Mouse (Mus musculus): ENCODE results near the gene Ndufs7.

GRCm38 (mm10) chr10:80281921-80282371 is 33.0 kb downstream of the Ndufs7 start:
- TF ChIP-seq POLR2A (IDR thresholded peaks at IDR 0.05; ENCODE audit: low read depth, low read length) (no peak), POLR2AphosphoS2 (IDR thresholded peaks at IDR 0.05; ENCODE audit: low read depth, low read length) (no peak; the same call in 1 of the 2 replicates), CTCF (conservative IDR thresholded peaks at IDR 0.05 in 1 of 2, IDR thresholded peaks at IDR 0.05 in 1 of 2; ENCODE audit: low read depth in 2 of 2, low read length in 2 of 2) (no peak), CHD1 (IDR thresholded peaks at IDR 0.05; ENCODE audit: low read depth, low read length) (no peak), EP300 (IDR thresholded peaks at IDR 0.05; ENCODE audit: low read length) (peak; percentile 28; the same call in 1 of the 2 replicates), ZKSCAN1 (IDR thresholded peaks at IDR 0.05; ENCODE audit: borderline replicate concordance, low read depth, low read length) (no peak), KAT2A (IDR thresholded peaks at IDR 0.05; ENCODE audit: insufficient replicate concordance, low read length) (no peak), RAD21 (IDR thresholded peaks at IDR 0.05; ENCODE audit: low read depth, low read length) (no peak; the same call in 1 of the 2 replicates), JUND (conservative IDR thresholded peaks at IDR 0.05; ENCODE audit: low read depth, low read length) (no peak), TCF12 (IDR thresholded peaks at IDR 0.05; ENCODE audit: low read depth, low read length) (peak; percentile 63; the same call in 1 of the 2 replicates), HCFC1 (IDR thresholded peaks at IDR 0.05; ENCODE audit: low read depth, low read length) (no peak; the same call in 1 of the 2 replicates), MYC (IDR thresholded peaks at IDR 0.05; ENCODE audit: low read depth, low read length) (no peak)
